Mouse (Mus musculus) liver, postnatal 0 days (tissue): ENCODE data around the gene Slc5a1. TPM values are rescaled to one million over a fixed set of nuclear protein-coding genes. Genes with fewer than 3 reads are reported as not detected.

Experiments
- ATAC-seq: fragments of 200-750 bp; cut with Nextera tagmentation; 2 replicates; pipeline ENCODE4 v1.8.0; 2017; ENCODE audit warnings: mild to moderate bottlenecking, moderate library complexity
- DNase-seq: peaks from one replicate; pipeline ENCODE4 v3.0.0-alpha.2; 2016
- H3K27ac ChIP-seq: fragments of 300-500 bp; sonication (generic); 2 replicates; pipeline ENCODE4 v1.5.1; 2014; ENCODE audit warnings: antibody characterized with exemption, moderate library complexity, mild to moderate bottlenecking, low read depth
- H3K27me3 ChIP-seq: fragments of 300-500 bp; sonication (generic); 2 replicates; pipeline ENCODE4 v1.6.1; 2014; ENCODE audit warnings: low read length, control low read depth, mixed read lengths; ENCODE audit not compliant: insufficient read depth
- H3K36me3 ChIP-seq: fragments of 300-500 bp; sonication (generic); replicated peaks from 2 replicates; pipeline ENCODE4 v1.6.1; 2014; ENCODE audit warnings: mild to moderate bottlenecking, control low read depth, low read length, moderate library complexity, mixed read lengths; ENCODE audit not compliant: insufficient read depth
- H3K4me1 ChIP-seq: fragments of 300-500 bp; sonication (generic); 2 replicates; pipeline ENCODE4 v1.6.1; 2014; ENCODE audit warnings: antibody characterized with exemption, mild to moderate bottlenecking, control low read depth; ENCODE audit not compliant: insufficient read depth
- H3K4me2 ChIP-seq: fragments of 300-500 bp; sonication (generic); 2 replicates; pipeline ENCODE4 v1.6.1; 2014; ENCODE audit warnings: low read depth, mild to moderate bottlenecking, low read length, moderate library complexity, mixed read lengths
- H3K4me3 ChIP-seq: fragments of 300-500 bp; sonication (generic); 2 replicates; pipeline ENCODE4 v1.5.1; 2014; ENCODE audit warnings: low read depth, low read length
- H3K9ac ChIP-seq: fragments of 300-500 bp; sonication (generic); replicated peaks from 2 replicates; pipeline ENCODE4 v1.6.1; 2014; ENCODE audit warnings: mild to moderate bottlenecking, moderate library complexity
- H3K9me3 ChIP-seq: fragments of 300-500 bp; sonication (generic); 2 replicates; pipeline ENCODE4 v1.6.1; 2016; ENCODE audit warnings: mild to moderate bottlenecking, control low read depth, low read length, mixed read lengths
- CTCF ChIP-seq: sonication (generic); IDR thresholded peaks from 2 replicates; pipeline ENCODE4 v1.5.1; 2016; ENCODE audit warnings: antibody characterized with exemption, low read depth
- EP300 ChIP-seq: IDR thresholded peaks from 2 replicates; pipeline ENCODE4 v1.6.1; 2016; ENCODE audit warnings: antibody characterized with exemption, low read depth, mild to moderate bottlenecking
- WGBS: fragments of 180-500 bp; shearing (Covaris S2); extraction: QIAGEN DNeasy Blood & Tissue Kit; methylation state at CpG from one replicate; pipeline ENCODE4 v1.1.7; 2014; ENCODE audit not compliant: insufficient replicate concordance; 5-methylcytosine and 5-hydroxymethylcytosine counted together
- polyA plus RNA-seq: library from polyadenylated mRNA; unstranded; fragments of >200 nt; fragmentation: Nextera tagmentation; extraction: Ambion mirVana; gene quantifications from 2 replicates; pipeline ENCODE4 v1.2.1, GENCODE M21; 2015

The Slc5a1 gene
- polyA plus RNA-seq, 1 experiment from 2014 or later: 0.08 TPM

DNA sequence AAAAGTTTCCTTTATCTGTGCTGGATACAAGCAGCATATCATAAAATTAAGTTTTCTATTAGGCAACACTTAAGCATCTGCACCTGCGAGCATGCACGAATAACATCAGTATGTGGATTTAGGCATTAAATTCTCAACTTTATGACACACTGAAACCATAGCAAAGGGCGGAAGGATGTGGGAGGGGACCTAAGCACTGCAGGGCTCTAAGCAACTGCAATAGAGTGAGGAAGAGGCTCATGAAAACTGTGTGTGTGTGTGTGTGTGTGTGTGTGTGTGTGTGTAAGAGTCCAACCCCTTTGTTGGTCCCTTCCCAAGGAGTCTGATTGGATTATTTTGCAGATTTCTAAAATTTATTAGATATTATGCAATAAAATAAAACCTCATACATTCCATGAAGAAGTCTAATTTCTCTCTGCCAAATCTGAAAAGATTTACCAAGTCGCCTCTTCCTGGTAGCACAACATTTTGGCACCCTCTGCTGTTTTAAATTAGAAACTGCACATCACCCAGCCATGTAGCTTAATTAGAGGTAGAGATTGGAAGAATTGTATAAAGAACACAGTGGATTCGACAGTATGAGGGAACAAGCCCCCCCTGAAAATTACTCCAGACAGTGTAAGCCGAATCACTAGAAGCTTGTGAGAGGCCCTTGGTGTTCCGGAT, 38.9 kb downstream of the Slc5a1 start:
- no peaks in the 10 kb centered on the region for H3K36me3 ChIP-seq
- no peaks in the 10 kb centered on the region for H3K9me3 ChIP-seq
- no peak overlapping the region for H3K9ac ChIP-seq
- H3K27me3 ChIP-seq: no peaks in the 10 kb centered on the region
- no peak overlapping the region for H3K4me3 ChIP-seq
- no peak overlapping the region for H3K4me2 ChIP-seq
- DNase-seq (no peak), ATAC-seq (no peak)
- H3K27ac ChIP-seq: no peak overlapping the region
- no peaks in the 10 kb centered on the region for H3K4me1 ChIP-seq
- 42% methylated on average over 7 of the region's 7 CpGs for WGBS
- TF ChIP-seq EP300 (no peak), CTCF (peak; percentile 71)

DNA sequence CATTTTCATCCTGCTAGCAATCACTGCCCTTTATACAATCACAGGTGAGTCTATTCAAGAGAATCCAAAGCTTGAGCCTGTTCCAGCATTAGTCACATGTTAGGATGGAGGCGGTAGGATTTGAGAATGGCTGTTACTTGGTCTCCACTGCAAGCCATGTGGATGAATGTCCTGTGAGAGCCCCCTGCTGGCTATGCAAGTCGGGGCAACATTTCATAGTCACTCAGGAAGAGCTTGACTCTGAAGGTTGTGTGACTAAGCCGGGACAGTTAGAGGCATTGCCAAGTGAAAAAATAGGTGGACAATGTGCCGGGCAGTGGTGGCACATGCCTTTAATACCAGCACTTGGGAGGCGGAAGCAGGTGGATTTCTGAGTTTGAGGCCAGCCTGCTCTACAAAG, 40.0 kb downstream of the Slc5a1 start:
- peak; percentile 39 for DNase-seq
- H3K4me1 ChIP-seq: no peaks in the 10 kb centered on the region
- H3K9me3 ChIP-seq: no peaks in the 10 kb centered on the region
- 30% methylated on average over 5 of the region's 5 CpGs for WGBS
- TF ChIP-seq EP300: no peak
- peak; percentile 67 for TF ChIP-seq CTCF
- H3K27ac ChIP-seq: no peak overlapping the region
- H3K4me2 ChIP-seq: no peak overlapping the region
- no peak overlapping the region for H3K9ac ChIP-seq
- no peaks in the 10 kb centered on the region for H3K36me3 ChIP-seq
- no peak overlapping the region for H3K4me3 ChIP-seq
- no peaks in the 10 kb centered on the region for H3K27me3 ChIP-seq
- ATAC-seq: no peak

DNA sequence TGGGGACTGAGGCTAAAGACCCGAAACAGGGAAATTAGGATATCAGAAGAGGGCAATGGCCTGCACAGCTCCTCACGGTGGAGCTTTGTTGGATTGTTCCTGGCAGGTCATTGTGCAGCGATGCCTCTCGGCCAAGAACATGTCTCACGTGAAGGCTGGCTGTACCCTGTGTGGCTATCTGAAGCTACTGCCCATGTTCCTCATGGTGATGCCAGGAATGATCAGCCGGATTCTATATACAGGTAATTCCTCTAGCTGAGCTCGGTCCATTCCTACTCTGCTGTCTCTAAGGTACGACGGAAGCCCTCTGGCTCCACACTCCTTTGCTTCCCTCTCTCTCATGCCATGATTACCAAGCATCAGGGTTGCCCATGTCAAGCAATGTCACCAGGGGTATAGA, 42.8 kb downstream of the Slc5a1 start:
- TF ChIP-seq CTCF (no peak), EP300 (no peak)
- DNase-seq: no peak
- H3K27ac ChIP-seq: no peak overlapping the region

GRCm38 (mm10) chr5:33147691-33148090, 43.7 kb downstream of the Slc5a1 start:
- H3K4me3 ChIP-seq: no peak overlapping the region
- no peak overlapping the region for H3K9ac ChIP-seq
- no peaks in the 10 kb centered on the region for H3K36me3 ChIP-seq
- 68% methylated on average over 6 of the region's 6 CpGs for WGBS
- TF ChIP-seq EP300 (no peak), CTCF (no peak)
- no peak overlapping the region for H3K4me2 ChIP-seq
- H3K27ac ChIP-seq: no peak overlapping the region
- DNase-seq: no peak
- H3K9me3 ChIP-seq: no peaks in the 10 kb centered on the region
- no peak for ATAC-seq
- H3K4me1 ChIP-seq: no peaks in the 10 kb centered on the region
- no peaks in the 10 kb centered on the region for H3K27me3 ChIP-seq

More for the DNA sequence above, 42.8 kb downstream of the Slc5a1 start:
- Histone ChIP-seq H3K9me3 (no peaks in the 10 kb centered on the region), H3K4me1 (no peaks in the 10 kb centered on the region), H3K36me3 (no peaks in the 10 kb centered on the region), H3K4me2 (no peak overlapping the region), H3K9ac (no peak overlapping the region), H3K27me3 (no peaks in the 10 kb centered on the region), H3K4me3 (no peak overlapping the region)
- no peak for ATAC-seq
- WGBS: 88% methylated on average over 9 of the region's 9 CpGs

DNA sequence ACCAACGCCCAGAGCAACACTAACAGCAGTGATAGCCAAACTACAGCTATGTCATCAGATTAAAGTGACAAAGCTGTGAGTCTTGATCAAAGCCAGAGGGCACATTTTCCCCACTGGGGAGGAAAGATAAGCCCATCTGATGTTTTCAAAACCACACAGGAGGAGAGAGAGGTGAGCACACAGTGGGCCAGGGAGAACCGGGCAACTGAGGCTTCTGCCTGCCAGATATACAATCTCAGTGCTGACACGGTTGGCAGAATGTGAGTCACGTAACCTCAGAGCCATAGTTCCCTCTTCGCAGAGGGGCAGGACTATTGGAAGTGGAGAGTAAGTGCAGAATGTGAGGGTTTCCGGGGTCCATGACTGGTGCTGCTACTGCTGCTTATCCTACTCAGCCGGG, 89.5 kb downstream of the Slc5a1 start:
- ATAC-seq: no peak

GRCm38 (mm10) chr5:33195246-33195852, 91.3 kb downstream of the Slc5a1 start:
- no peak for TF ChIP-seq EP300
- no peak for TF ChIP-seq CTCF
- Histone ChIP-seq H3K36me3 (no peaks in the 10 kb centered on the region), H3K9ac (no peak overlapping the region), H3K4me2 (no peak overlapping the region), H3K27ac (no peak overlapping the region), H3K27me3 (peaks cover 4% of the 10 kb centered on the region; the same call in 1 of the 2 replicates), H3K9me3 (no peaks in the 10 kb centered on the region), H3K4me3 (no peak overlapping the region), H3K4me1 (no peaks in the 10 kb centered on the region)
- ATAC-seq (no peak), DNase-seq (no peak)
- 81% methylated on average over 9 of the region's 9 CpGs for WGBS

More for the DNA sequence above, 89.5 kb downstream of the Slc5a1 start:
- peaks cover 4% of the 10 kb centered on the region; the same call in 1 of the 2 replicates for H3K27me3 ChIP-seq
- no peak overlapping the region for H3K4me3 ChIP-seq
- H3K4me1 ChIP-seq: no peaks in the 10 kb centered on the region
- no peak for TF ChIP-seq CTCF
- no peak for TF ChIP-seq EP300
- H3K36me3 ChIP-seq: no peaks in the 10 kb centered on the region
- H3K4me2 ChIP-seq: no peak overlapping the region
- H3K27ac ChIP-seq: no peak overlapping the region
- 5% methylated on average over 7 of the region's 7 CpGs for whole genome bisulfite sequencing
- H3K9ac ChIP-seq: no peak overlapping the region
- no peak for DNase-seq
- H3K9me3 ChIP-seq: no peaks in the 10 kb centered on the region
